Mouse (Mus musculus) forebrain, embryonic 14.5 days (tissue): ENCODE results near the gene Naa25. TPM values are rescaled to one million over a fixed set of nuclear protein-coding genes. Genes with fewer than 3 reads are reported as not detected.

Experiments
- polyA plus RNA-seq: library from polyadenylated mRNA; unstranded; fragments of >200 nt; fragmentation: Nextera tagmentation; extraction: Ambion mirVana; gene quantifications from 2 replicates; pipeline ENCODE4 v1.2.1, GENCODE M21; 2014

The Naa25 gene
- polyA plus RNA-seq, 1 experiment from 2014 or later: 54.7 TPM

Other genes with a start within 250 kb of the Naa25 start
- gene Ptpn11, start 206.5 kb upstream of the Naa25 start, polyA plus RNA-seq: 32.1 and 33.8 TPM in 2 replicates
- gene Rpl6, start 193.5 kb upstream of the Naa25 start, polyA plus RNA-seq: 455 and 505 TPM in 2 replicates
- 15.8 and 22.0 TPM in 2 replicates for gene Hectd4, start 177.7 kb upstream of the Naa25 start, polyA plus RNA-seq
- gene Trafd1, start 12.3 kb upstream of the Naa25 start, polyA plus RNA-seq: 129 and 140 TPM in 2 replicates
- 1.0 and 1.7 TPM in 2 replicates for gene Tmem116, start 54.0 kb downstream of the Naa25 start, polyA plus RNA-seq
- gene Erp29, start 54.6 kb downstream of the Naa25 start, polyA plus RNA-seq: 125 and 138 TPM in 2 replicates
- gene Adam1b, start 105.5 kb downstream of the Naa25 start, polyA plus RNA-seq: not detected in 2 replicates
- gene Adam1a, start 147.5 kb downstream of the Naa25 start, polyA plus RNA-seq: 2.2 and 3.2 TPM in 2 replicates
- not detected in 2 replicates for gene Gm42878, start 147.5 kb downstream of the Naa25 start, polyA plus RNA-seq
- 55.8 and 64.0 TPM in 2 replicates for gene Mapkapk5, start 148.0 kb downstream of the Naa25 start, polyA plus RNA-seq
- gene Aldh2, start 195.9 kb downstream of the Naa25 start, polyA plus RNA-seq: 38.3 and 42.2 TPM in 2 replicates
- gene Acad12, start 221.0 kb downstream of the Naa25 start, polyA plus RNA-seq: 1.1 and 1.2 TPM in 2 replicates